Comparison of ENCODE assay signal across 8 mouse cellular contexts in the genomic region with DNA sequence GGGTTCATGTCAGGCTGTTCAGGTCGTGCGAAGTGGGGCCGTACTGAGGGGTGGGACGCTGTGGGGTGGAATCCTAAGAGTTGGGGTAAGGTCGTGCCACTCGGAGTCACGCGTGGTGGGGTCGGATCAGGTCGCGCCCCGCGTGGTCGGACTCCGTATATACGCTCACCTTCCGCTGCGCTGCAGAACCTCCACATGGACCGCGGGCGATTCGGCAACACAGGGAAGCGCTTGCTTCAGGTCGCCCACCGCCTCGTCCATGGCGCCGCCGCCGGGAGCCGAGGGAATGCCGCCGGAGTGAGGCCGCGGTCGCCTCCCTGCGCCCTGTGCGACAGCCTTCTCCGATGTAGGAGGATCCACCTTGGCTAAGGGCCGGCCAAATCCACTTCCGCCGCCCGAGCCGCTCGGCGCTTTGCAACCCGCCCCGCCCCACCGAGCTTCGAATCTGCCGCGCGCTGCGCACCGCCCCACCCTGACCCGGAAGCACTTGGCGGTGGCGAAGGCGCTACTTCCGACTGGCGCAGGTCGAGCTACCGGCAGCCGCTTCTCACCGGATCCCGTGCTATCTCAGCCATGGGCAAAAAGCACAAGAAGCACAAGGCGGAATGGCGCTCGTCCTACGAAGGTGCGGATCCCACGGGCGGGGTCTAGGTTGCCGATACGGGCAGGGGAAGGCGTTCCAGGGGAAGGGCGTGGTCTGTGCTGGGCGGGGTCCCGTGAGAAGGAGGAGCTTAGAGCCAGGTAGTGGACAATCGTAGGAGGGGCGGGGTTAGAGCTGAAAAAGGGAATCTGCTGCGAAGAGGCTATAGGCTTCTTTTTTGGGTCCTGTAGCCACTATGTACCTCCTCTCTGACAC. TPM values are rescaled to one million over a fixed set of nuclear protein-coding genes. Genes with fewer than 3 reads are reported as not detected.
A peak's percentile ranks its signal among the peaks of the same experiment; 100 is the strongest.
DNase-seq lines count a peak whose midpoint lies in the region; ATAC-seq and TF ChIP-seq lines count a peak whose summit lies in the region.

Trip13 (minus strand) TSS at position 464 of the 856 bp plus-strand sequence.
Brd9 (plus strand) TSS at position 491 of the 856 bp plus-strand sequence.

- peak; percentile 55; the same call in 1 of the 2 replicates for TF ChIP-seq POLR2A in bone marrow, adult 2 months (IDR thresholded peaks at IDR 0.05; ENCODE audit: borderline replicate concordance, control insufficient read depth, low read depth, low read length)
- no peak for TF ChIP-seq POLR2A in limb, embryonic 14.5 days (IDR thresholded peaks at IDR 0.05; ENCODE audit: borderline replicate concordance, extremely low read depth, insufficient read depth, insufficient read length)

- peak; percentile 94 for ATAC-seq in embryonic facial prominence, embryonic 15.5 days (ENCODE audit: insufficient number of reproducible peaks, low FRiP score, low TSS enrichment, low read depth)
- peak; percentile 98 for ATAC-seq in limb, embryonic 14.5 days (ENCODE audit: low FRiP score, low read depth)
- ATAC-seq in midbrain, postnatal 0 days (ENCODE audit: low FRiP score), result peak; percentile 97

- H3K4me3 ChIP-seq in bone marrow, adult 2 months (replicated peaks; ENCODE audit: control insufficient read depth, low read depth, low read length), result peak within 1 kb of the TSS; percentile 84
- peak within 1 kb of the TSS; percentile 88 for H3K4me3 ChIP-seq in embryonic facial prominence, embryonic 15.5 days (replicated peaks)
- H3K4me3 ChIP-seq in limb, embryonic 14.5 days (replicated peaks; ENCODE audit: low read length), result peak within 1 kb of the TSS; percentile 68
- H3K4me3 ChIP-seq in midbrain, postnatal 0 days (ENCODE audit: low read depth, low read length), result peak within 1 kb of the TSS; percentile 70

- H3K36me3 ChIP-seq in embryonic facial prominence, embryonic 15.5 days, result peaks cover 28% of the 10 kb centered on the region
- H3K36me3 ChIP-seq in limb, embryonic 14.5 days (ENCODE audit: control insufficient read depth, insufficient read depth, low read length), result peaks cover 34% of the 10 kb centered on the region
- H3K36me3 ChIP-seq in midbrain, postnatal 0 days (ENCODE audit: insufficient read depth, low read length), result peaks cover 21% of the 10 kb centered on the region

- H3K9me3 ChIP-seq in embryonic facial prominence, embryonic 15.5 days (replicated peaks), result no peaks in the 10 kb centered on the region
- H3K9me3 ChIP-seq in limb, embryonic 14.5 days (ENCODE audit: control insufficient read depth, low read length), result no peaks in the 10 kb centered on the region
- no peaks in the 10 kb centered on the region for H3K9me3 ChIP-seq in midbrain, postnatal 0 days (ENCODE audit: low read length)

- H3K27me3 ChIP-seq in embryonic facial prominence, embryonic 15.5 days, result no peaks in the 10 kb centered on the region
- H3K27me3 ChIP-seq in limb, embryonic 14.5 days (ENCODE audit: control insufficient read depth, insufficient read depth, low read length), result no peaks in the 10 kb centered on the region
- H3K27me3 ChIP-seq in midbrain, postnatal 0 days (ENCODE audit: insufficient read depth, low read length), result no peaks in the 10 kb centered on the region

- peak within 1 kb of the TSS; percentile 96 for H3K27ac ChIP-seq in bone marrow, adult 2 months (ENCODE audit: control insufficient read depth, insufficient read depth, low read depth, low read length, poor library complexity)
- H3K27ac ChIP-seq in embryonic facial prominence, embryonic 15.5 days (replicated peaks), result peak within 1 kb of the TSS; percentile 90
- peak within 1 kb of the TSS; percentile 75 for H3K27ac ChIP-seq in limb, embryonic 14.5 days (replicated peaks; ENCODE audit: low read depth, low read length)
- H3K27ac ChIP-seq in midbrain, postnatal 0 days (ENCODE audit: low read depth, low read length), result peak within 1 kb of the TSS; percentile 85

- WGBS in bone marrow, adult 2 months, result under 1% methylated on average over 82 of the region's 82 CpGs
- WGBS in embryonic facial prominence, embryonic 15.5 days, result under 1% methylated on average over 82 of the region's 82 CpGs
- WGBS in limb, embryonic 14.5 days, result under 1% methylated on average over 72 of the region's 82 CpGs
- WGBS in midbrain, postnatal 0 days, result under 1% methylated on average over 78 of the region's 82 CpGs

- H3K4me2 ChIP-seq in embryonic facial prominence, embryonic 15.5 days (replicated peaks), result peak within 1 kb of the TSS; percentile 81
- peak within 1 kb of the TSS; percentile 64 for H3K4me2 ChIP-seq in limb, embryonic 14.5 days (replicated peaks; ENCODE audit: low read depth, low read length, severe bottlenecking)
- peak within 1 kb of the TSS; percentile 83 for H3K4me2 ChIP-seq in midbrain, postnatal 0 days (ENCODE audit: low read depth, low read length, poor library complexity, severe bottlenecking)

- DNase-seq in 416B (ENCODE audit: low read depth), result peak; percentile 96
- peak; percentile 84 for DNase-seq in heart, adult 8-10 months (ENCODE audit: low spot score)
- DNase-seq in kidney, adult 9 months, result peak; percentile 90
- DNase-seq in limb, embryonic 14.5 days (ENCODE audit: low spot score), result peak; percentile 86
- peak; percentile 91 for DNase-seq in midbrain, postnatal 0 days (ENCODE audit: low spot score)
- peak; percentile 89 to 93 for DNase-seq in spleen, postnatal 14 days (ENCODE audit: low spot score in 2 of 2)

- H3K9ac ChIP-seq in embryonic facial prominence, embryonic 15.5 days, result peak within 1 kb of the TSS; percentile 71
- peak within 1 kb of the TSS; percentile 63 for H3K9ac ChIP-seq in limb, embryonic 14.5 days (ENCODE audit: low read depth, low read length, severe bottlenecking)
- H3K9ac ChIP-seq in midbrain, postnatal 0 days (replicated peaks; ENCODE audit: low read length, poor library complexity, severe bottlenecking), result peak within 1 kb of the TSS; percentile 87

- peaks cover 5% of the 10 kb centered on the region for H3K4me1 ChIP-seq in bone marrow, adult 2 months (ENCODE audit: control insufficient read depth, insufficient read depth, low read length)
- peaks cover 15% of the 10 kb centered on the region for H3K4me1 ChIP-seq in embryonic facial prominence, embryonic 15.5 days
- peaks cover 5% of the 10 kb centered on the region for H3K4me1 ChIP-seq in limb, embryonic 14.5 days (ENCODE audit: control insufficient read depth, insufficient read depth, low read length)
- H3K4me1 ChIP-seq in midbrain, postnatal 0 days (ENCODE audit: insufficient read depth, low read length), result no peaks in the 10 kb centered on the region; the same call in 1 of the 2 replicates

- TF ChIP-seq CTCF in bone marrow, adult 2 months (IDR thresholded peaks at IDR 0.05; ENCODE audit: control insufficient read depth, insufficient read depth, low read length), result no peak
- TF ChIP-seq CTCF in midbrain, postnatal 0 days (IDR thresholded peaks at IDR 0.05), result peak; percentile 15; the same call in 1 of the 2 replicates

RNA-seq across cellular contexts. Expression of gene Trip13, which starts in this region (rescaled TPM):
- 12.0 and 14.5 TPM in 2 replicates for polyA plus RNA-seq in bone marrow, adult 2 months (2011; ENCODE audit: insufficient read depth, insufficient read length, low replicate concordance, missing spikeins)
- polyA plus RNA-seq in embryonic facial prominence, embryonic 15.5 days (2015; fragmentation: Nextera tagmentation; extraction: Ambion mirVana), result 26.2 and 28.2 TPM in 2 replicates
- total RNA-seq in heart, adult 8-10 months (2022), result under 1 TPM; 0.16 to 0.89 (median 0.20) TPM
- 16.1 and 20.6 TPM in 2 replicates for polyA plus RNA-seq in limb, embryonic 14.5 days (2012; rRNA removed)
- 36.0 and 37.3 TPM in 2 replicates for polyA plus RNA-seq in limb, embryonic 14.5 days (2014; fragmentation: Nextera tagmentation; extraction: Ambion mirVana)
- 2.5 and 5.5 TPM in 2 replicates for total RNA-seq in midbrain, postnatal 0 days (2014; rRNA removed)
- 8.2 and 9.5 TPM in 2 replicates for polyA plus RNA-seq in midbrain, postnatal 0 days (2015; fragmentation: Nextera tagmentation; extraction: Ambion mirVana)

RNA-seq across cellular contexts. Expression of gene Brd9, which starts in this region (rescaled TPM):
- polyA plus RNA-seq in bone marrow, adult 2 months (2011; ENCODE audit: insufficient read depth, insufficient read length, low replicate concordance, missing spikeins), result 47.6 and 70.8 TPM in 2 replicates
- polyA plus RNA-seq in embryonic facial prominence, embryonic 15.5 days (2015; fragmentation: Nextera tagmentation; extraction: Ambion mirVana), result 48.2 and 53.4 TPM in 2 replicates
- 10 to 100 TPM; 16.8 to 22.5 (median 20.7) TPM for total RNA-seq in heart, adult 8-10 months (2022)
- 85.7 and 87.2 TPM in 2 replicates for polyA plus RNA-seq in limb, embryonic 14.5 days (2012; rRNA removed)
- polyA plus RNA-seq in limb, embryonic 14.5 days (2014; fragmentation: Nextera tagmentation; extraction: Ambion mirVana), result 48.4 and 55.9 TPM in 2 replicates
- total RNA-seq in midbrain, postnatal 0 days (2014; rRNA removed), result 84.1 and 111 TPM in 2 replicates
- polyA plus RNA-seq in midbrain, postnatal 0 days (2015; fragmentation: Nextera tagmentation; extraction: Ambion mirVana), result 86.1 and 90.5 TPM in 2 replicates

Comparison
In these comparisons a context has a peak if more than half of its experiments do, and no peak if none do; other contexts are left out.
1. Peak in every context shown above with its lines: DNase-seq, ATAC-seq, H3K4me3 ChIP-seq and H3K27ac ChIP-seq.